Mouse (Mus musculus) liver, embryonic 15.5 days (tissue): ENCODE data around the gene Arfgef3. TPM values are rescaled to one million over a fixed set of nuclear protein-coding genes. Genes with fewer than 3 reads are reported as not detected.

Source experiments
- ATAC-seq: fragments of 200-750 bp; cut with Nextera tagmentation; 2 replicates; pipeline ENCODE4 v1.8.0; 2017; ENCODE audit warnings: moderate number of reproducible peaks, mild to moderate bottlenecking, moderate library complexity; ENCODE audit not compliant: insufficient read depth
- H3K27ac ChIP-seq: fragments of 300-500 bp; sonication (generic); replicated peaks from 2 replicates; pipeline ENCODE4 v1.5.1; 2015; ENCODE audit warnings: mild to moderate bottlenecking, inconsistent platforms
- H3K27me3 ChIP-seq: fragments of 300-500 bp; sonication (generic); 2 replicates; pipeline ENCODE4 v1.6.1; 2015; ENCODE audit warnings: mild to moderate bottlenecking, inconsistent platforms
- H3K36me3 ChIP-seq: fragments of 300-500 bp; sonication (generic); replicated peaks from 2 replicates; pipeline ENCODE4 v1.6.1; 2015; ENCODE audit warnings: moderate library complexity, mild to moderate bottlenecking, inconsistent platforms
- H3K4me1 ChIP-seq: fragments of 300-500 bp; sonication (generic); replicated peaks from 2 replicates; pipeline ENCODE4 v1.6.1; 2015; ENCODE audit warnings: inconsistent platforms
- H3K4me2 ChIP-seq: fragments of 300-500 bp; sonication (generic); 2 replicates; pipeline ENCODE4 v1.6.1; 2015; ENCODE audit warnings: moderate library complexity, mild to moderate bottlenecking, inconsistent platforms
- H3K4me3 ChIP-seq: fragments of 300-500 bp; sonication (generic); replicated peaks from 2 replicates; pipeline ENCODE4 v1.5.1; 2015; ENCODE audit warnings: mild to moderate bottlenecking, inconsistent platforms
- H3K9ac ChIP-seq: fragments of 300-500 bp; sonication (generic); 2 replicates; pipeline ENCODE4 v1.6.1; 2015; ENCODE audit warnings: moderate library complexity, mild to moderate bottlenecking, inconsistent platforms
- H3K9me3 ChIP-seq: fragments of 300-500 bp; sonication (generic); replicated peaks from 2 replicates; pipeline ENCODE4 v1.6.1; 2016; ENCODE audit warnings: inconsistent platforms
- WGBS: fragments of 180-500 bp; shearing (Covaris S2); methylation state at CpG from one replicate; pipeline ENCODE4 v1.1.7; 2015; ENCODE audit warnings: mixed read lengths; ENCODE audit not compliant: insufficient replicate concordance; 5-methylcytosine and 5-hydroxymethylcytosine counted together
- polyA plus RNA-seq: library from polyadenylated mRNA; unstranded; fragments of >200 nt; fragmentation: Nextera tagmentation; extraction: Ambion mirVana; gene quantifications from 2 replicates; pipeline ENCODE4 v1.2.1, GENCODE M21; 2015

The Arfgef3 gene
- polyA plus RNA-seq, 1 experiment from 2014 or later, result 0.02 TPM

DNA sequence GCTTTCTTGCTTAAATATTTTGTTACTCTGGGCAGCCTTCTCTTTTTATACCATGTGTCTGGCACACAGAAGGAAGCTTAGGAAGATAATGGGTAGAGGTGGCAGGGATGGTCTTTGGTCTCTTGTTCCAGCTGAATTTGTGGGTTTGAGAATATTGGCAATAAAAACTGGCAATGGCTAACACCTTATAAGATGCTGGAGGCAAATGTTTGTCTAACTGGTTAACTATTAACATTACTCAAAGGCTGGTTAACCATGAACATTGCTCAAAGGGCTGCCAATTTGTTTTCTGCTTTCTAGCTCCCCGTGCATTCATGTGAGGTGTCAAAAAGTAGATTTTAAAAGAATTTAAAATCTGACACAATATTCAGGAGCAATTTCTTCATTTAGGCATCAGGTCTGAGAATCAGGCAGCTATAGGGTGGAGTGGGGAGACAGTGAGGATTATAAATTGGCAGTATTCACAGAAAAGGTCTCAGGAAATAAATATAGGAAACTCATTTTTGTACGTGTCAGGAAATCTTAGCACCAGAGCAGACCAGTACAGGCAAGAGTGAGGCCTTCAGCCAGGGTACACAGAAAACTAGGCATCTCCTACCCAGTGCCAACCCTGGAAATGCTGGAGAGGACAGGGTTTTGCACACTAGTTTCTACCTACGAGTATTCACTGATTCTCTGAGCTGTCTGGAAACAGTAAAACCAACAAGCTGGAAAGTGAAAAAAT, 62.9 kb downstream of the Arfgef3 start:
- no peak for ATAC-seq
- no peak overlapping the region for H3K27ac ChIP-seq
- WGBS, result 39% methylated on average over 3 of the region's 3 CpGs

DNA sequence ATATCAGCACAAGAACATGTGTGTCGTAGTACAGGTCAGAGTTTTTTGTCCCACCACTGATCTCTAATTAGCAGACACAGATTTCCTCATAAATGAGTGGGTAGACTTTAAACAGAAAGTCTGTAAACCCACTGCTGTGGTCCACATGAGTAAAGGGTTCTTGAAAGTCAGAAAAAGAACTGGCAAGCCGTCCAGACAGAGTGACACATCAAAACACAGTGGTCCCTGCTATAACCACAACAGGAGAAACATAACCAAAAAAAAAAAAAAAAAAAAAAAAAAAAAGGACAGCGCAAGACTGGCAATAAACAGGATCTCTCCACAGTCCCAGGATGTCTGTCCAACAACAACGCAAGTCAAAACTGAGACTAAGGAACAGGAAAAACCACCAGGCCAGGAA, 64.9 kb downstream of the Arfgef3 start:
- Histone ChIP-seq H3K4me3 (no peak overlapping the region), H3K27me3 (no peaks in the 10 kb centered on the region), H3K27ac (no peak overlapping the region), H3K9me3 (no peaks in the 10 kb centered on the region), H3K36me3 (no peaks in the 10 kb centered on the region), H3K4me2 (no peak overlapping the region), H3K9ac (no peak overlapping the region), H3K4me1 (no peaks in the 10 kb centered on the region)
- WGBS, result 40% methylated on average over 4 of the region's 4 CpGs
- no peak for ATAC-seq

More for the DNA sequence above, 62.9 kb downstream of the Arfgef3 start:
- no peaks in the 10 kb centered on the region for H3K4me1 ChIP-seq
- no peak overlapping the region for H3K4me2 ChIP-seq
- no peak overlapping the region for H3K9ac ChIP-seq
- no peak overlapping the region for H3K4me3 ChIP-seq
- no peaks in the 10 kb centered on the region for H3K27me3 ChIP-seq
- H3K9me3 ChIP-seq, result no peaks in the 10 kb centered on the region
- no peaks in the 10 kb centered on the region for H3K36me3 ChIP-seq

DNA sequence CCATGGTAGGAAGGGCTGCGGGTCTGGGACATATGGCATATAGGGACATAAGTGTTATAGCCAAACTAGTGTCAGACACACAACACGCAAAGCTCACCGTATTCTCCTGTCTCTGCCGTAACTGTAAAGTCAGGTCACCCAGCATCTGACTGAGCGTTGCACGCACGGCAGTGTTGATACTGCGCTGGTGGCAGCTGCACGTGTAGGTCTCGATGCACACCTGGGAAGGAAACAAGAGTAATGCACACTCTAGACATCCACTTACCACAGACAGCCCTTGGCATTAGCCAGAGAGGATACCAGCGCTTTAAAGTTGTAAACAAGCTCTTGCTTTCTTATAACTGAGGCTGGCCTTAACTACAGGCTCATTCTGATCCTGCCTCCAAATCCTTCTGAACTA, 79.0 kb downstream of the Arfgef3 start:
- Histone ChIP-seq H3K4me1 (no peaks in the 10 kb centered on the region), H3K4me2 (no peak overlapping the region), H3K9me3 (no peaks in the 10 kb centered on the region), H3K27me3 (no peaks in the 10 kb centered on the region), H3K4me3 (no peak overlapping the region), H3K27ac (no peak overlapping the region), H3K9ac (no peak overlapping the region), H3K36me3 (no peaks in the 10 kb centered on the region)
- no peak for ATAC-seq
- 77% methylated on average over 11 of the region's 11 CpGs for WGBS

DNA sequence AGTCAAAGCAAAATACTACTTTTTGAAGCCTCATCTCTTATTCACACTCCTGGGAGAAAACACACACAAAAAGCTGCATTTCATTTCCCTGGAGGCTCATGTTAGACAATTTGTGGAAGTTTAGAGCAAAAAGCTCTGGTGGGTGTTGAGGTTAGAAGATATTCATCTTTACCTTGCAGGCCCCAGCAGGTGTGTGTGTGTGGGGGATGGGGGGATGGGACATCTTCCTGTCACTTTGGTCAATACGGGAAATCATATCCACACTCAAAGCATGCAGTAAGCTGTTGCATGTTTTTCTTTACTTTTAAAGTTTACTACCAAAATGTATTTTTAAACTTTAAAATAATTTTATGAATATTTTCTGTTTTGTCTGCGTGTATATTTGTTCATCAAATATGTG, 79.7 kb downstream of the Arfgef3 start:
- no peaks in the 10 kb centered on the region for H3K27me3 ChIP-seq
- H3K9ac ChIP-seq, result no peak overlapping the region
- no peak overlapping the region for H3K4me3 ChIP-seq
- 59% methylated on average over 2 of the region's 2 CpGs for WGBS
- no peaks in the 10 kb centered on the region for H3K36me3 ChIP-seq
- H3K9me3 ChIP-seq, result no peaks in the 10 kb centered on the region
- ATAC-seq, result no peak
- H3K4me1 ChIP-seq, result no peaks in the 10 kb centered on the region
- no peak overlapping the region for H3K27ac ChIP-seq
- H3K4me2 ChIP-seq, result no peak overlapping the region

DNA sequence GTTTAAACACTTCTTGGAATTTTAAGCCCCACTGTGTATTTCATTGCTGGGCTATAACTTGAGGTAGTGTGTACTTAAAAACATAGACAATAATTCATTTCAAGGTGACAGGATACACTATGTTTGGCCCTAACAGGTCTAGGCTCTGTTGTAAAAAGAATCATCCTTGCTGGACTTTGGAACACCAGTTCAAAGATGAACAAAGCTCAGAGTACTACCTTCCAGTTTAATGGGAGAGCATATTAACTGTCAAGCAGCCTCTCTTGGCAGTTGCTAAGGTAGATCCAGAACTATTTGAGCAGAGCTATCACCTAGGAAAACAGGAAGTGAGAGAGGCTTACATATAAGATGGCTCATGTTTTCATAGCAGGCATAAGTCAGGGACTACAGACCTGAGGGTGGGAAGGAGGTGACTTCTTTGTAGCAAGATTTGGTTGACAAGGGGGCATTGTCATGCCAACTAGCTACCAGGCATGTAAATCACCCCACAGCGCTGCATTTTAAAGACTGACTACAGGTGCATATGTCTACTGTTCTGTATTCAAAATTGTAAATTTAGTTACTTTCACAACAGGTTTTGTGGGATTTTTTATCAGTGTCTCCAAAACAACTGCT, 82.0 kb downstream of the Arfgef3 start:
- 69% methylated on average over 1 of the region's 1 CpGs for WGBS
- Histone ChIP-seq H3K27ac (no peak overlapping the region), H3K4me3 (no peak overlapping the region), H3K9me3 (no peaks in the 10 kb centered on the region), H3K4me2 (no peak overlapping the region), H3K36me3 (no peaks in the 10 kb centered on the region), H3K9ac (no peak overlapping the region), H3K27me3 (no peaks in the 10 kb centered on the region), H3K4me1 (no peaks in the 10 kb centered on the region)
- no peak for ATAC-seq

DNA sequence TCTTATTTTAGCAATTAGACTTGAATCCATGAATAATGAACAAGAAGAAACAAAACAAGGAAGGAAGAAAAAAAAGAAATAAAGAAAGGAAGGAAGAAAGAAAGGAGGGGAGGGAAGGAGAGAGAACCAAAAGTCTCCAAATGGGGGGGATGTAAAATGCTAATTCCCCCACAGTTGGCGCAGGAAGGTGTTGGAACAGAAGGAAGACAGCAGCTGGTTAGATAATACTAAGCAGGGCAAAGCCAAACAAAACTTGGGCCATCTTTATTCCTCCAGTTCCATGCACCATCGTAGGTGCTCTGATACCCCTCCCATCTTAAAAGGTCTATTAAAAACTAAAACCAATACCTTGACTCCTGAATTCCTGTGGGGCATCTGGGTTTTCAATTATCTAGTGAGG, 82.8 kb downstream of the Arfgef3 start:
- no peaks in the 10 kb centered on the region for H3K9me3 ChIP-seq
- no peaks in the 10 kb centered on the region for H3K27me3 ChIP-seq
- no peak overlapping the region for H3K27ac ChIP-seq
- ATAC-seq, result no peak
- H3K4me3 ChIP-seq, result no peak overlapping the region
- no peaks in the 10 kb centered on the region for H3K4me1 ChIP-seq
- H3K4me2 ChIP-seq, result no peak overlapping the region
- H3K9ac ChIP-seq, result no peak overlapping the region
- 68% methylated on average over 2 of the region's 2 CpGs for whole genome bisulfite sequencing
- H3K36me3 ChIP-seq, result no peaks in the 10 kb centered on the region

DNA sequence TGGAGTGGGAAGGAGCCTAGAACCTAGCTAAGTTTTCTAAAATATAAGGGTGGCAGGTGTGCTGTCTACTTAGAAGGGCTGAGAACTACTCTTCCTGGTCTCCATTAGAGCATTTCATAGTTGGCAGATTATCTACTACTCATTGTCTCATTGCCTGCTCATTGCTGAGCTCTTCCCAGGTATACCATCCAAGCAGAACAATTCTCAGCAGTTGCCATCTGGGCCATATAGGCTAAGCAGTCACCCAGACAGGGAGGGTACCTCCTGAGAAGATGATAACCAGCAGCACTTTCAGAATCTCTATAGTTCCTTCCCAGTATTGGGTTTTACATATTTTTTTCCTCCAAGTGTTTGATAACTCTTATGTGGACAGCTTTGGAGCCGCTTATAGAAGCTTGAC, 86.2 kb downstream of the Arfgef3 start:
- H3K27me3 ChIP-seq, result no peaks in the 10 kb centered on the region
- no peaks in the 10 kb centered on the region for H3K4me1 ChIP-seq
- no peak overlapping the region for H3K4me2 ChIP-seq
- H3K36me3 ChIP-seq, result no peaks in the 10 kb centered on the region
- no peak overlapping the region for H3K9ac ChIP-seq
- H3K4me3 ChIP-seq, result no peak overlapping the region
- no peak overlapping the region for H3K27ac ChIP-seq
- H3K9me3 ChIP-seq, result no peaks in the 10 kb centered on the region
- no peak for ATAC-seq
- 58% methylated on average over 1 of the region's 1 CpGs for WGBS

DNA sequence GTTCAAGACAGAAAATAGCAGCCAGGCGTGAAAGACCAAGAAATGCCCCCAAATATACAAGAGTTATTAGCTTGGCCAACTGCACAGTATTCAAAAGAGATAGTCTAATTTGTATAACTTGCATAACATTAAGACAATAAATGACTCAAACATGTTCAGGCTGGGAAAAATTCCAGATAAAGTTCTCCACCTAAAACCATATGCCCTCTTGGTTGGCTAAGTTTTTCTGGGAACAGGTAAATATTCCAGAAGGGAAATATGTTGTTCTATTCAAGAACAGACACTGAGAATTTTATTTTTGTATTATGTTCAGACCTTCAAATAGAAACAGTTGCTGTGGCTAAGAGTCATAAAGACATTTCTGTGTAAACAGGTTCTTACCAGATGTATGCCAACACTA, 96.7 kb downstream of the Arfgef3 start:
- Histone ChIP-seq H3K9ac (no peak overlapping the region), H3K4me1 (no peaks in the 10 kb centered on the region), H3K4me3 (no peak overlapping the region), H3K36me3 (no peaks in the 10 kb centered on the region), H3K27ac (no peak overlapping the region), H3K4me2 (no peak overlapping the region), H3K9me3 (no peaks in the 10 kb centered on the region), H3K27me3 (no peaks in the 10 kb centered on the region)
- ATAC-seq, result no peak
- 45% methylated on average over 1 of the region's 1 CpGs for WGBS

DNA sequence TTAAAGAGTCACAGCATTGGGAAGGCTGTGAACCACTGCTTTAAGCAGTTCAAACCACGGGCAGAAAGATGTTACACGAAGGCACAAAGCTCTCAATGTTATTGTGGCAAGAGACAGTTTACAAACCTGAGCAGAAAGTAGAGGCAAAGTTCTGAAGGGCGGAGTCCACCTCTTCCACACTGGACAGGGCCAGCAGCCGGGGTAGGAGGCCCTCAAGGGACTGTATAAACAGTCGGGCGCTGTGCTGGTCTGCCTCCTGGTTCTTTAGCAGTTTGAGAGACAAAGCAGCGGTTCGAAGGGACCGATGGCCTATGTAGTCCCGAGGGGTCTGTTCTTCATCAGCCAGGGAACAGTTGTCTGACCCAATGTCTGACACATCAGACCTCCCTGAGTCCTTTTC, 97.7 kb downstream of the Arfgef3 start:
- no peak overlapping the region for H3K4me2 ChIP-seq
- WGBS, result 61% methylated on average over 10 of the region's 10 CpGs
- H3K4me1 ChIP-seq, result no peaks in the 10 kb centered on the region
- H3K4me3 ChIP-seq, result no peak overlapping the region
- no peaks in the 10 kb centered on the region for H3K36me3 ChIP-seq
- no peak overlapping the region for H3K9ac ChIP-seq
- ATAC-seq, result no peak
- H3K27ac ChIP-seq, result no peak overlapping the region
- H3K9me3 ChIP-seq, result no peaks in the 10 kb centered on the region
- no peaks in the 10 kb centered on the region for H3K27me3 ChIP-seq

DNA sequence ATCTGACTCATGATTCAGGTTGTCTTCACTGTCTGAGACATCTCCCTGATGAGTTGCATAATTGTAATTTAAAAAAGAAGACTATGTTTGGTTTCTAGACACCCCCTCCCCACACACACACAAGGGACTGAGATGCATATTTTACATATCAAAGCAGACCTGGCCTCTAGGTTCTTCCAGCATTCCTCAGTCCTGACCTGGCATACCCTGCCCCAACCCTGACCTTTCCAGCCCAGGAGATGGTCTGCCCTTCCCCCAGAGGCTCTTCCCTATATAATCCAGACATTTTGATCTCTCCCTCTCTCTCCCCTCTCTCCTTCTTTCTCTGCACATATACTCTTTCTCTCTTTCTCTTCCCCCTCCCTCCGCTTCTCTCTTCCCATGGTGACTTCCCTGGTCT, 99.4 kb downstream of the Arfgef3 start:
- no peaks in the 10 kb centered on the region for H3K9me3 ChIP-seq

DNA sequence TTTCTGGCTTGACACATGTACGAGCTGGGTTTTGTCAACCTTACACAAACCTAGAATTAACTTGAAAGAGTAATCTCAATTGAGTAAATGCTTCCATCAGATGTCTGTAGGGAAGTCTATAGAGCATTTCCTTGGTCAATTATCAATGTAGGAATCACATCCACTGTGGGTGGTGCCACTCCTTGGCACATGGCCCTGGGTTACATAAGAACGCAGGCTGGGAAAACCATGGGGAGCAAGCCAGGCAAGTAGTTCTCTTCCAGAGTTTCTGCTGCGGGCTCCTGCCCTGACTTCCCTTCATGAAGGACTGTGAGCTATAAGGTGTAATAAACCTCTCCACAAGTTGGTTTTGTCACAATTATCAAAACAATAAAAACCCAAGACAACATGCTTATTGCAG, 100.2 kb downstream of the Arfgef3 start:
- no peak overlapping the region for H3K9ac ChIP-seq
- no peak overlapping the region for H3K4me2 ChIP-seq
- no peaks in the 10 kb centered on the region for H3K4me1 ChIP-seq
- 72% methylated on average over 3 of the region's 3 CpGs for WGBS
- no peak overlapping the region for H3K27ac ChIP-seq
- H3K36me3 ChIP-seq, result no peaks in the 10 kb centered on the region
- no peaks in the 10 kb centered on the region for H3K27me3 ChIP-seq
- ATAC-seq, result no peak
- H3K9me3 ChIP-seq, result no peaks in the 10 kb centered on the region
- no peak overlapping the region for H3K4me3 ChIP-seq

More for the DNA sequence above, 99.4 kb downstream of the Arfgef3 start:
- H3K36me3 ChIP-seq, result no peaks in the 10 kb centered on the region
- 54% methylated on average over 1 of the region's 1 CpGs for WGBS
- no peak overlapping the region for H3K27ac ChIP-seq
- no peak for ATAC-seq
- no peak overlapping the region for H3K9ac ChIP-seq
- no peaks in the 10 kb centered on the region for H3K27me3 ChIP-seq
- no peak overlapping the region for H3K4me3 ChIP-seq
- H3K4me2 ChIP-seq, result no peak overlapping the region
- H3K4me1 ChIP-seq, result no peaks in the 10 kb centered on the region

DNA sequence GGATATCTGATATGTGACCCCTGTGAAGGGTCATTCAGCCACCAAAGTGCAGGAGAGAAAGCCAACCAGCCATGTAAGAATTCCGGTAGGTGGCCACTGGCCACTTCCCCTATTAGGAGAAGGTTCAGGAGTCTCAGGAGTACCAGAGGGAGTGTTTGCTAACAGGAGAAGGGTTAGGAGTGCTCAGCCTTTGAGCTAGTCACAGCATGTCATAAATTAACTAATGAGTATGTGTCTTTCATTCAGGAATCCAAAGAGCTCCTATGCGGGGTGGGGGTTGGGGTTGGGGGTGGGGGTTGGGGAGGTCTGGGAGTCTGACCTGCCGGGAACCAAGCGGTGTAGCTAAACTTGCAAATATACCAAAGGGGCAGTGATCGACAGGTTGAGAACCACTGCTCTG, 100.9 kb downstream of the Arfgef3 start:
- Histone ChIP-seq H3K4me3 (no peak overlapping the region), H3K27ac (no peak overlapping the region), H3K9ac (no peak overlapping the region), H3K4me1 (no peaks in the 10 kb centered on the region), H3K4me2 (no peak overlapping the region), H3K36me3 (no peaks in the 10 kb centered on the region), H3K27me3 (no peaks in the 10 kb centered on the region), H3K9me3 (no peaks in the 10 kb centered on the region)
- 67% methylated on average over 5 of the region's 5 CpGs for WGBS
- no peak for ATAC-seq
